9 mouse cellular contexts compared by ENCODE assay signal in the genomic region with DNA sequence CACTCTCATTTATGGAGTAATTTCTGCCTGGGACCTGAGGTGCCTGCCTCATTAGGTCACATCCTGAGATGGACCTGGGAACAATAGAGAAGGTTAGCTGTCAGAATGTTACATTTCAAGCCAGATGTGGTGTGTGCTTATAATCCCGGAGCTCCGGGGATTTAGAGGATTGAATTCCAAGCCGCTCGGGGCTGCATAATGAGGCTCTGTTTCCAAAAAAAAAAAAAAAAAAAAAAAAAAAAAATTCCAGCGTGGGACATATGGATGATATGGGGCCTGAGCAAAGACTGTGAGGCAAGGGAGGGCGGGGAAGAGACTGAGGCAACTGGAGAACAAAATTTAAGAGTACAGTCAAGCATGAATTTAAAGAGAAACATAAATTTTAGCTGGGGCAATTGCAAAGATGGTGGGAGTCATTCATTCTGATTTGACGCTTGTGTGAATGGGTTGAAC. TPM values are rescaled to one million over a fixed set of nuclear protein-coding genes. Genes with fewer than 3 reads are reported as not detected.
DNase-seq lines count a peak whose midpoint lies in the region; ATAC-seq and TF ChIP-seq lines count a peak whose summit lies in the region.
"Had no signal": no experiment of that assay in that cellular context is flagged by ENCODE, and none has a peak within 500 bp of the region (broad histone marks: within the 10 kb centered on the region; RNA-seq: fewer than 3 reads in every experiment).

No protein-coding gene starts in this region.

- ATAC-seq in kidney, embryonic 14.5 days (ENCODE audit: low FRiP score, low TSS enrichment), result peak; percentile 63; the same call in 1 of the 2 replicates
- 0 out of 2 replicates have a peak, but pooled peaks have one; percentile 36 for ATAC-seq in embryonic facial prominence, embryonic 12.5 days (ENCODE audit: insufficient number of reproducible peaks, insufficient read depth, low FRiP score, low TSS enrichment)
- ATAC-seq in forebrain, postnatal 0 days, result peak; percentile 47; the same call in 1 of the 2 replicates

- no peak overlapping the region for H3K4me3 ChIP-seq in kidney, embryonic 14.5 days (ENCODE audit: low read length)
- no peak overlapping the region for H3K4me3 ChIP-seq in embryonic facial prominence, embryonic 12.5 days
- H3K4me3 ChIP-seq in forebrain, postnatal 0 days (ENCODE audit: low read depth, low read length), result no peak overlapping the region
- H3K4me3 ChIP-seq in myocyte, result no peak overlapping the region

- H3K4me1 ChIP-seq in kidney, embryonic 14.5 days (ENCODE audit: control insufficient read depth, insufficient read depth, low read length), result peaks cover 41% of the 10 kb centered on the region
- peaks cover 43% of the 10 kb centered on the region for H3K4me1 ChIP-seq in embryonic facial prominence, embryonic 12.5 days
- no peaks in the 10 kb centered on the region for H3K4me1 ChIP-seq in forebrain, postnatal 0 days (ENCODE audit: insufficient read depth)

- peak overlapping the region; percentile 23; the same call in 1 of the 2 replicates for H3K9ac ChIP-seq in kidney, embryonic 14.5 days (ENCODE audit: low read depth, low read length)
- H3K9ac ChIP-seq in embryonic facial prominence, embryonic 12.5 days, result 0 out of 2 replicates have a peak overlapping the region, but pooled peaks have one; percentile 13
- H3K9ac ChIP-seq in forebrain, postnatal 0 days, result no peak overlapping the region

- no peak for DNase-seq in kidney, postnatal 10 days
- DNase-seq in forebrain, postnatal 0 days, result no peak
- no peak for DNase-seq in ovary, postnatal 10 days (ENCODE audit: low spot score)
- no peak for DNase-seq in spleen, postnatal 4 days (ENCODE audit: low spot score in 2 of 2)

- no peak for TF ChIP-seq POLR2A in myocyte (IDR thresholded peaks at IDR 0.05; ENCODE audit: insufficient read length, low read depth)

- H3K4me2 ChIP-seq in kidney, embryonic 14.5 days (replicated peaks; ENCODE audit: low read depth, low read length), result no peak overlapping the region
- H3K4me2 ChIP-seq in embryonic facial prominence, embryonic 12.5 days (replicated peaks), result no peak overlapping the region
- H3K4me2 ChIP-seq in forebrain, postnatal 0 days (ENCODE audit: low read depth), result no peak overlapping the region
- peak overlapping the region; percentile 16 for H3K4me2 ChIP-seq in myocyte (ENCODE audit: low read depth)

- WGBS in kidney, embryonic 14.5 days, result 10% methylated on average over 7 of the region's 7 CpGs
- WGBS in embryonic facial prominence, embryonic 12.5 days, result 7% methylated on average over 7 of the region's 7 CpGs
- 8% methylated on average over 7 of the region's 7 CpGs for WGBS in forebrain, postnatal 0 days

- H3K27ac ChIP-seq in kidney, embryonic 14.5 days (ENCODE audit: low read depth, low read length), result peak overlapping the region; percentile 80
- peak overlapping the region; percentile 92 for H3K27ac ChIP-seq in embryonic facial prominence, embryonic 12.5 days
- H3K27ac ChIP-seq in forebrain, postnatal 0 days (ENCODE audit: low read depth, low read length), result no peak overlapping the region

- no peak overlapping the region for H3ac ChIP-seq in myocyte (ENCODE audit: control insufficient read depth, insufficient read length)

- 0 out of 2 replicates have a peak, but pooled peaks cover 3% of the 10 kb centered on the region for H3K36me3 ChIP-seq in kidney, embryonic 14.5 days (ENCODE audit: control insufficient read depth, insufficient read depth, low read length)
- no peaks in the 10 kb centered on the region for H3K36me3 ChIP-seq in embryonic facial prominence, embryonic 12.5 days
- H3K36me3 ChIP-seq in forebrain, postnatal 0 days (ENCODE audit: insufficient read depth), result no peaks in the 10 kb centered on the region
- no peaks in the 10 kb centered on the region for H3K36me3 ChIP-seq in myocyte (ENCODE audit: control insufficient read depth, insufficient read depth)

- H3K9me3 ChIP-seq in kidney, embryonic 14.5 days (ENCODE audit: control insufficient read depth, low read length), result no peaks in the 10 kb centered on the region
- no peaks in the 10 kb centered on the region for H3K9me3 ChIP-seq in embryonic facial prominence, embryonic 12.5 days
- no peaks in the 10 kb centered on the region for H3K9me3 ChIP-seq in forebrain, postnatal 0 days (ENCODE audit: low read length)

- no peaks in the 10 kb centered on the region for H3K79me2 ChIP-seq in myocyte (ENCODE audit: control insufficient read depth, insufficient read depth)

- TF ChIP-seq CTCF in forebrain, postnatal 0 days (IDR thresholded peaks at IDR 0.05; ENCODE audit: low read depth), result no peak

- no peaks in the 10 kb centered on the region for H3K27me3 ChIP-seq in kidney, embryonic 14.5 days (ENCODE audit: control insufficient read depth, insufficient read depth, low read length)
- H3K27me3 ChIP-seq in embryonic facial prominence, embryonic 12.5 days, result no peaks in the 10 kb centered on the region
- no peaks in the 10 kb centered on the region for H3K27me3 ChIP-seq in forebrain, postnatal 0 days (ENCODE audit: insufficient read depth, low read length)
- H3K27me3 ChIP-seq in myocyte (ENCODE audit: control insufficient read depth, insufficient read depth, insufficient read length), result no peaks in the 10 kb centered on the region

TF ChIP-seq in myocyte, 11 proteins besides CTCF, POLR2A, EP300 and RAD21:
- TF ChIP-seq E2F4 (IDR thresholded peaks at IDR 0.05; ENCODE audit: insufficient read depth) (no peak), TCF12 (IDR thresholded peaks at IDR 0.05; ENCODE audit: insufficient read depth, poor library complexity, severe bottlenecking) (no peak), USF1 (IDR thresholded peaks at IDR 0.05; ENCODE audit: low read depth) (no peak), POLR2AphosphoS2 (IDR thresholded peaks at IDR 0.05; ENCODE audit: insufficient read length, low read depth) (no peak), TCF3 (IDR thresholded peaks at IDR 0.05; ENCODE audit: insufficient read length, low read depth) (no peak), MYOG (IDR thresholded peaks at IDR 0.05; ENCODE audit: control insufficient read depth in 1 of 3, insufficient read depth in 1 of 3, insufficient read length in 2 of 3, low read depth in 2 of 3) (no peak), CEBPB (IDR thresholded peaks at IDR 0.05; ENCODE audit: insufficient read depth, poor library complexity, severe bottlenecking) (no peak), MYOD1 (IDR thresholded peaks at IDR 0.05; ENCODE audit: control insufficient read depth in 1 of 3, insufficient read length in 2 of 3, low read depth in 2 of 3) (no peak), MAX (IDR thresholded peaks at IDR 0.05; ENCODE audit: low read depth) (no peak), REST (IDR thresholded peaks at IDR 0.05; ENCODE audit: insufficient read depth, insufficient read length) (no peak), SRF (IDR thresholded peaks at IDR 0.05; ENCODE audit: control insufficient read depth, insufficient read length, low read depth) (no peak)

RNA-seq across cellular contexts. Expression of a gene that starts 16.7 kb away (rescaled TPM):
- 58.1 and 67.7 TPM in 2 replicates for polyA plus RNA-seq in kidney, embryonic 14.5 days (2014; fragmentation: Nextera tagmentation; extraction: Ambion mirVana)
- polyA plus RNA-seq in embryonic facial prominence, embryonic 12.5 days (2016; fragmentation: Nextera tagmentation; extraction: Ambion mirVana), result 55.6 and 58.0 TPM in 2 replicates
- total RNA-seq in forebrain, postnatal 0 days (2014; rRNA removed), result 21.6 and 22.3 TPM in 2 replicates
- 59.5 and 66.0 TPM in 2 replicates for polyA plus RNA-seq in forebrain, postnatal 0 days (2015; fragmentation: Nextera tagmentation; extraction: Ambion mirVana)
- 31.9 TPM for polyA plus RNA-seq in myocyte (2012; fragmentation: generic; extraction: Trizol)

RNA-seq across cellular contexts. Expression of a gene that starts 38.5 kb away (rescaled TPM):
- polyA plus RNA-seq in kidney, embryonic 14.5 days (2014; fragmentation: Nextera tagmentation; extraction: Ambion mirVana), result 0.92 and 0.96 TPM in 2 replicates
- 13.3 and 14.4 TPM in 2 replicates for polyA plus RNA-seq in embryonic facial prominence, embryonic 12.5 days (2016; fragmentation: Nextera tagmentation; extraction: Ambion mirVana)
- 1.9 TPM in 1 of 2 replicates, not detected in the other for total RNA-seq in forebrain, postnatal 0 days (2014; rRNA removed)
- 3.0 and 4.9 TPM in 2 replicates for polyA plus RNA-seq in forebrain, postnatal 0 days (2015; fragmentation: Nextera tagmentation; extraction: Ambion mirVana)
- 0.40 TPM for polyA plus RNA-seq in myocyte (2012; fragmentation: generic; extraction: Trizol)
- total RNA-seq: heart, adult 18-20 months; neutrophil, adult 5-6 weeks had no signal

RNA-seq across cellular contexts. Expression of a gene that starts 43.8 kb away (rescaled TPM):
- 9.4 and 17.2 TPM in 2 replicates for polyA plus RNA-seq in kidney, embryonic 14.5 days (2014; fragmentation: Nextera tagmentation; extraction: Ambion mirVana)
- 18.4 and 20.5 TPM in 2 replicates for polyA plus RNA-seq in embryonic facial prominence, embryonic 12.5 days (2016; fragmentation: Nextera tagmentation; extraction: Ambion mirVana)
- total RNA-seq in forebrain, postnatal 0 days (2014; rRNA removed), result 142 and 151 TPM in 2 replicates
- polyA plus RNA-seq in forebrain, postnatal 0 days (2015; fragmentation: Nextera tagmentation; extraction: Ambion mirVana), result 18.8 and 23.8 TPM in 2 replicates
- polyA plus RNA-seq in myocyte (2012; fragmentation: generic; extraction: Trizol), result 12.8 TPM
